Mouse (Mus musculus) kidney, adult 18-20 months (tissue): ENCODE results near the gene Rnf11.

Experiments used
- DNase-seq: peaks from one replicate; pipeline ENCODE4 v3.0.0; 2021

The Rnf11 gene

DNA sequence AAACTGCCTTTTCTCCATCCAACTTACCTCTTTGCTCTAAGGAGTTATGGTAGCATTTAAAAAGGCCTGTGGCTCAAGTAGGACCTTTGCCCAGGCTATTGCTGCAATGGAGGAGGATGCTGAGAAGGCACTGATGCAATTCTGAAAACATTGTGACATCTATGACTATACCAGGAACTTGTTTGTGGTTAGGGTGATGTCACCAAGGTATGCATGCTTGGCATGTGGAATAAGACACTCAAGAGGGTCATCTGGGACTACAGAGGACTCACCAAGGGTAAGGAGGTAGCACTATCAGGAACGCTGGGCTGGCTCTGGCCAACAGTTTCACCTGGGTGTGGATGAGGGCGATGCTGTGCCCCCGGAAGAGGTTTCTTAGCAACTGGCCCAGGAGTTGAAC, at the start of gene Rnf11:
Rnf11 (minus strand) TSS at position 108 of the 400 bp plus-strand sequence.
- DNase-seq, result no peak

DNA sequence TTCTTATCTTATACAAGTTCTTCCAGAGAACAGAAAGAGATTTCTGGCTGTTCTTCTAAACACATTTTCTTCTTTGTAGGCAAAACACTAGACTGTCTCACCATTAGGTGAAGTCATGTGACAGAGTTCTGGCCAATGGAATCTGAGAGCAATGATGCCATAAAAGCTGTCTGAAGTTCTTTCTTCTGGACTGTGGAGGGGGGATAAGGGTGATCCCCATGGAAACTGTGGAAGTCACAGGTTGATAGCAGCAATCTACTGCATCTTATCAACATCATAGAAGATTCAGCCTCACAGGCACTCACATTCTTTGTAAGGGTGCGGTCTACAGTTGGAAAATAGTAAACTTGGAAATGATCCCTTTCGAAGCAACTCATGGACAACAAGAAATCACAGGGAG, 46.6 kb upstream of the Rnf11 start, which contains the start of gene 4930522H14Rik:
4930522H14Rik (minus strand) TSS at position 187 of the 400 bp plus-strand sequence.
- DNase-seq, result no peak

GRCm38 (mm10) chr4:109530245-109530816, 45.8 kb upstream of the Rnf11 start:
- DNase-seq, result no peak

DNA sequence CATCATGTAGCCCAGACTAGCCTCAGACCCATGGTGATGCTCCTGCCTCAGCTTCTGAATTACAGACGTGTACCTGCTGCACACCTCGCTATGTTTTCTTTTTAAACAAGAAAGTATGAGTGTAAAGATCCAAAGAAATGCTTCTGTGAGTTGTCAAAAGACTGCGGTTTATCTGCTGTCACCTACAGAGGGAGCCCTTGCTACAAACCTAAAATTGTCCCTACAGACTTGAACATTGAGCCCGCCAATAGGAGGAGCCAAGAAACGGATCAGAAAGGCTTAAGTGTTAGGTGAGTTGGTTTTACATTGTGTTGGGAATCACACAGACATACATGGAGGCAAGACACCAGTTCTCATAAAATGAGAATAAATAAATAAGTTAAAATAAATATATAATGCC, 20.4 kb upstream of the Rnf11 start:
- DNase-seq, result peak; percentile 62

DNA sequence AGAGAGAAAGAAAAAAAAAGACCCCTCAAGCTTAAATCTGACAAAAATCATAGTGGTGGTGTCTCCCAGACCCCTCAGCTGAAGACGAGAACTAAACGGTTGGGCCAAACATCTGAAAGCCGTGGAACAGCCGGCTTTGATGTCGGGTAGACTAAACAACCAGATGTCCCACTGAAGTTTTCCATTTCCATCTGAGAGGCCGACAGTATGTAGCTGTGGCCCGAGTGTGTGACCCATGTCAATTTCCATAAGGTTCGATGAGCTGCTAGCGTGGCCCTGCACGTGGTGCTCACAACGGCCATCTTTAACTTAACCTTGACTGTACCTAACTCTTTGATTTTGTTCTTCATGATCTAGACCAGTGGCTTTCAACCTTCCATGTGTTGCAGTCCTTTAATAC, 13.9 kb upstream of the Rnf11 start:
- DNase-seq, result no peak

DNA sequence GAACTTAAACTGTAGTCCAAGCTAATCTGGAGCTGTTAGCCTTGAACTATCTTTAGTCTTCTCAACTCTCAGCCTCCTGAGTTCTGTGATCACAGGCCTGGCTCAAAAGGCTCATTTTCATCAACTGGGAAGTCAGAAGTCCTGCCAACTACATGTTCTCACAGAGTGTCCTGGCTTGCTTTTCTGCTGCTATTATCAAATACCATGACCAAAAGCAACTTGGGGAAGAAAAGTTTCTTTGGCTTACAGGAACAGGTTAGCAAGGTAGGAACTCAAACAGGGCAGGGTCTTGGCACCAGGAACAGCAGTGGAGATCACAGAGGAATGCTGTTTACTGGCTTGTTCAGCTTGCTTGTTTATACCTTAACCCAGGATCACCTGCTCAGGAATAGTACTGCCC, 9.1 kb upstream of the Rnf11 start:
- DNase-seq, result peak; percentile 23

GRCm38 (mm10) chr4:109488812-109489211, 4.3 kb upstream of the Rnf11 start:
- no peak for DNase-seq

- no peak for DNase-seq
Measured at GRCm38 (mm10) chr4:109482701-109483100, 1.8 kb downstream of the Rnf11 start.

DNA sequence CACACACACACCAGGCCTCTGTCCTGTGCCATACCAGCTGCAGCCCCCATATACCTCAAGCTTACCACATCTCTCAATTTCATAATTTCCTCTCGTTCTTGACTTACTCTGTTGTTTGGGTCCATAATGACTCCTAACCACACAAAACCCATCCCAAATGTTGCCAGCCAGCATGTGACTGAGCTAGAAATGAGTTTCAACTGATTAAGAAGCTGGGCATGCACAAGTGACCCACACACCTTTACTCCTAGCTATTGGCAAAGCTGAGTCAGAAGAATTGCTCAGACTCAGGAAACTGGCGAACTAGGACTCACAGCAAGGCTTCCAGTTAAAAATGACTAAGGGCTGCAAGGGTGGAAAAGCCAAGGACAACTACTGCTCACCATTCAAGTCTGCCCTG, 3.1 kb downstream of the Rnf11 start:
- no peak for DNase-seq

DNA sequence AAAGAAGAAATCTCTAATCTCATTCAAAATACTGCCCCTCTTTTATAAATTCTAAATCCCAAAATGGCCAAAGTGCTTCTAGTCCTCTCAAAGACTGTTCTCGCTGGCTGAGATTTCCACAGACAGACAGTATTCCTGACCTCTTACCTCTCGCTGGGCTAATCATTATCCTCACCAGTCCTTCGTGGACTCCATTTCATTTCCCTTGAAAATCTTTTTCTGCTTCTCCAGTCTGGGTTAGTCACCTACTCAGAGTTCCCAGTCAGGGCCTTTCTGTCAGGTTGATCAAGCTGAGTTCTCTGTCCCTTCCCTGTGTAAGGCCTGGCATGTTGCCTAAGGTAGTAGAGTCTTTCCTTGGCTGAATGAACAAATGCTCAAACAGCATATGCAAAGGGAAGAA, 7.1 kb downstream of the Rnf11 start:
- peak; percentile 27 for DNase-seq

- DNase-seq, result peak; percentile 94
Measured at GRCm38 (mm10) chr4:109476554-109477014, 7.9 kb downstream of the Rnf11 start.

DNA sequence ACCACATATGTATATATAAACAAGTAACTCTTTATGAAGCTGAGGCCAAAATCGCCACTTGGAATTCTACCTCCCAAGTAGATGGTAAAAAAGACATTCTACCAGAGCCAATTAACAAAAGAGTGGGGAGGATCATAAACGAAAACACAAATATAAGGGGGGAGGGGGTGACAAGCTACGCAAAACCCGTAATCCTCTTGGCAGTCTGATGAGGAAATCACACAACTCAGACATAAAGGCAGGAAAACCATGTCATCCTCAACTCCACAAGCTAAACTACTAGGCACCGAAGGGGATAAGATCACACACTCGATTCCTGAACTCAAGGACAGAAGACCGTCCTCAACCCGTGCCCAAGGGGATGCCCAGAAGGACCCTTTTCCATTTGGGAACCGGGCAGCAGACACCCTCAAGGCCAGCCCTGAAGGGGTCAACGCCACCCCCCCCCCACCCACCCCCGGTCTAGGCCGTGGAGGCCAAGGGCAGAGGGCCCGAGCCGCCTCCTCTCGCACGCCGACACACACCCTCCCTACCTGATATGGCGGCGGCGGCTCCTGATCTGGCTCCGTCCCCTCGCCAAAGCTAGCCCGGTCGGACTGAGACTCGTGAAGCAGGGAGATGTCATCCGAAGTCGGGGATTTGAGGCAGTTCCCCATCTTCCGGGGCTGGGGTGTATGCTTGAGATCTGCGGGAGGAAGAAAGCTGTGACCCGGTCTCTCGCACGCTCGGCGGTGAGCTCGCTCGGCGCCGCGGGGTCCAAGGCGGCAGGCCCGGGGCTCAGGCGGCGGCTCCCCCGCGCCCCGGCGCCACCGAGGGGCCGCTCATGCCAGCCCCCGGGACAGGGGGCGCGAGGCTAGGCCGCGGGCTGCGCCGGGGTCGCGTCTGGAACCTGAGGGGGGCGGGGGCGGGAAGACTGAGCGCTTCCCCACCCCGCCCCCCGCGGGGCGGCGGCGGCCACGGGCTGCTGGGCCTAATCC, 8.7 kb downstream of the Rnf11 start:
- peak; percentile 69 for DNase-seq

- no peak for DNase-seq
Measured at GRCm38 (mm10) chr4:109475078-109475477, 9.4 kb downstream of the Rnf11 start.

DNA sequence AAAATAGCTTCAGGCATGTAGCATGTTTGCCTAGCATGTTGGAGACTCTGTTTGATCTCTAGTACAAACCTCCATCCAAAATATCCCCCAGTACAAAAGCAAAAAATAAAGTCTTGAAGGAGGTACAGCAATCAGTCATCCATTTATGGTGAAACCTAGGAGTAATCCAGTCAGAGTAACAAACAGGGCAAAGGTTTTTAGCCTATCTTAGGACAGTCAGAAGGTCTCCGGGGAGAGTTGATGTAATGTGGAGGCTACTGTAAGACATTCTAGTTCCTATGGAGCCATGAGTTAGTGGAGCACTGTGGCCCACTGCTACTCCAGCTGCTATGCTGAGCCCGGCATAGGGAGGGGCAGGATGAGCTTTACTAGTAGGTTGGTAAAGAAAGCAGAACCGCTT, 12.0 kb downstream of the Rnf11 start:
- DNase-seq, result peak; percentile 8

- no peak for DNase-seq
Measured at GRCm38 (mm10) chr4:109471606-109472005, 12.9 kb downstream of the Rnf11 start.

- DNase-seq, result no peak
Measured at GRCm38 (mm10) chr4:109467687-109468086, 16.8 kb downstream of the Rnf11 start.

DNA sequence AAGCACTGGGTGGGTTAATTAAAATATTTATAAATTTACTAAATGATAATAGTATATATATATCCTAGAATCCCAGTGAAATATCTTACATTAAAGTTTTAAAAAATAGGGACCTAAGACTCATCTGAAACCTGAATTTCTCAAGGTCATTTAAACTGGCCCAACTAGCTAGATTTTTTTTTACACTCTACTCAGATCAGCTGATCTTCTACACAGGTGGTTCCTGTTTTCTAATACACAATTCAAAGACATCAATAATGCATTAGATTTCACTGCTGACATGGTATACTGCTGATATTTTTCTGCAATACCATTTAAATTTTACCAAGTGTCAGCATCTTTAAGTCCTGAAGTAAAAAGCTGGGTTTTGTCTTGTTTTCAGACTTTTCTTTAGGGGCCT, 20.6 kb downstream of the Rnf11 start:
- DNase-seq, result no peak

DNA sequence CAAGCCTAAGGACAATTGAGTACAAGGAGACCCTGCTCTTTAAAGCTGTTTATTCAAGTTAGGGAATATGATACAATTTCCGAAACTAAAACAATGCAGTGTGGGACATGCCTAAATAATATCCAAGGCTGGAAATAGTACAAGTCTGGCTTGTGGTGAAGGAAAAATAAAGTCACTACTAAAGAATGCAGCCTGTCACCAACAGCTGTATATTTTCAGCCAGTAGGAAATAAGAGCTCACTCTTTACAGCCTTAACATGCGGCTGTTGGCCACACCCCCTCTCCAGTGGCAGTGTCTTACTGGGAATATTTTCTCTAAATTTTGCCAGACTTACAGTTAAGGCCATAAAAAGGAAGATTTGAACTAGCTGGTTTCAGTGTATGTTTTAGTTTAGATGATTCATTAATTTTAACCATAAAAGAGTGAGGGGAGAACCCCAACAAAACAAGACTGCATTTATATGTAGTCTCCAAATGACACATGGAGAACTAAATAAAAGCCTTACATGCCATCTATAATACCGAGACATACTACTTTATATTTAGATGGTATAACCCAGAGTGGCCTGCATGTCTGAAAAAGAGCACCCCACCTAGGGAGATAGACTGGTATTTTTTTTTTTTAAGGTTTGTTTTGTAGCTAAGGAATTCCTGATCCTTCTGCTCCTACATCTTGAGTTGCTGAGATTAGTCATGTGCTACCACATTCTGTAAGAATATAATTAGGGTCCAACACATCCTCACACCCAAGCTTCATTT, 23.9 kb downstream of the Rnf11 start:
- DNase-seq, result no peak

DNA sequence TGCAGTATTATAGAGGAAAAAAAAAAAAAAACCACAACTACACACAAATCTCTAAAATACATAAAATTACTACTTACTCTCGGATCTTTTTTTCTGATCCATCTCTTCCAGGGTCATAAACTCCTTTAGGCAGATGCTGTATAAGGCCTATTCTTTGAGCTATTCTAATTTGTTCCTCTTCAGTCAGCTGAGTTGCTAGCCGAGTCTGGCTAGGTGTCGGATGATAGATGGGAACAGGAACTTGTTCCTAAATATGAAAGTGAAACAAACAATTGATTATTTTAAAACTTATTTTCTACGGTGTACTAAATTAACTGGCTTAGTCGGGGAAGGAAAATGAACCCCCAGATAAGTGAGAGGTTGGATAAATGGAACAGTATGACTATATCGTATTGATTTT, 27.7 kb downstream of the Rnf11 start:
- no peak for DNase-seq

GRCm38 (mm10) chr4:109448531-109448930, 36.0 kb downstream of the Rnf11 start:
- no peak for DNase-seq

DNA sequence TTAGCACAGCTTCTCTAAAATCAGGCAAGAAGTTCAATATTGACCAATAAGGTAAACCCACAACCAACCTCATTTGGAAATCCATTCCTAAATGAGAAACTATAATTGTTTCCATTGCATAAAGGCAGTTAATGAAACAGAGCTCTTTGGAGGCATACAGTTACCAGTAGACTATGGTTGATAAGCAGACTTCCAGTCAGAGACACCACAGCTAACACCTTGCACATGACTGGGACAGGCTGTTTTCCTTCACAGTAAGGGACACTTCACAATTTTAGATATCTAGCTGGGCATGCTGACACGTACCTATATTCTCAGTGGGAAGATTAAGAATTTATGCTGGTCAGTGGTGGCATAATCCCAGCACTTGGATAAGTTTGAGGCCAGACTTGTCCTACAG, 38.6 kb downstream of the Rnf11 start:
- no peak for DNase-seq

DNA sequence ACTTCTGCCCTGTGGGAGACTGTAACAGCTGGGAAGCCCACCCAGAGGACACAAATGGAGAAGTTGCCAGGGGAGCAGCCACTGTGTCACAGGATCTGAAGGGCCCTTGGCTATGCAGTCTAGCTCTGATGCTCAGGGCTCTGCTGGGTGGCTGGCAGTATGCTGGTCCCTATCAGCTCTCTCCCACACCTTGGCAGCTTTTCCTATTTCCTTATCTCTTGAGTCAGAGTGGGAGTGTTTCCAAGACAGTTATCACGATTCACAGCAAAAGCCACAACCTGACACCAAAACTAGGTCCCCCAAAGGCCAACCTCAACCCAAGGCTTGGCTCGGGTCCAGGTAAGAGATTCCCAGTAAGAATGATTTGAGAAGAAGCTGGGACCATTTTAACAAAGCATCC, 39.1 kb downstream of the Rnf11 start:
- no peak for DNase-seq

- DNase-seq, result no peak
Measured at GRCm38 (mm10) chr4:109444951-109445350, 39.6 kb downstream of the Rnf11 start.
